Comparison of ENCODE assay signal across 8 mouse cellular contexts in genomic region chr17:56673647-56674416, GRCm38 (mm10). TPM values are rescaled to one million over a fixed set of nuclear protein-coding genes. Genes with fewer than 3 reads are reported as not detected.
A peak's percentile ranks its signal among the peaks of the same experiment; 100 is the strongest.
DNase-seq lines count a peak whose midpoint lies in the region; ATAC-seq lines count a peak whose summit lies in the region.

No protein-coding gene starts in this region.

- H3K27me3 ChIP-seq in liver, embryonic 16.5 days (ENCODE audit: control insufficient read depth, insufficient read depth, low read depth, low read length) = no peaks in the 10 kb centered on the region; the same call in 1 of the 2 replicates

- WGBS in liver, embryonic 16.5 days (ENCODE audit: insufficient replicate concordance) = under 1% methylated on average over 37 of the region's 37 CpGs

- intact Hi-C loops in heart, postnatal 25 days (cut with DNase I) = loop anchor here (5.0 kb wide), 1 partner anchor 92 kb away; the partner anchor contains the start of genes Safb and Safb2

- peak overlapping the region; percentile 86 for H3K27ac ChIP-seq in liver, embryonic 16.5 days (ENCODE audit: low read length)

- H3K9me3 ChIP-seq in liver, embryonic 16.5 days (replicated peaks; ENCODE audit: control insufficient read depth, low read length) = no peaks in the 10 kb centered on the region

- peak overlapping the region; percentile 96 for H3K9ac ChIP-seq in liver, embryonic 16.5 days (ENCODE audit: low read depth, low read length)

- H3K36me3 ChIP-seq in liver, embryonic 16.5 days (ENCODE audit: control insufficient read depth, insufficient read depth) = peaks cover 10% of the 10 kb centered on the region; the same call in 1 of the 2 replicates

- H3K4me1 ChIP-seq in liver, embryonic 16.5 days (ENCODE audit: control insufficient read depth, low read depth, low read length) = peaks cover 23% of the 10 kb centered on the region

- peak overlapping the region; percentile 92 for H3K4me3 ChIP-seq in liver, embryonic 16.5 days (ENCODE audit: low read depth, low read length)

- peak overlapping the region; percentile 76 for H3K4me2 ChIP-seq in liver, embryonic 16.5 days (ENCODE audit: low read depth, low read length)

- DNase-seq in embryo, embryonic 10.5 days (ENCODE audit: low spot score) = peak; percentile 11
- no peak for DNase-seq in embryo, embryonic 10 days (ENCODE audit: low spot score)
- DNase-seq in spleen, adult 12 weeks (ENCODE audit: low spot score) = peak; percentile 37
- DNase-seq in spleen, adult 18-20 months = no peak
- peak; percentile 15 for DNase-seq in heart, postnatal 25 days (ENCODE audit: low spot score)
- DNase-seq in spleen, postnatal 14 days (ENCODE audit: low spot score in 2 of 2) = peak; percentile 22
- DNase-seq in urinary bladder, postnatal 4 days (ENCODE audit: low spot score in 2 of 2) = no peak

- ATAC-seq in liver, embryonic 16.5 days (ENCODE audit: low read depth) = peak; percentile 8; the same call in 1 of the 2 replicates

RNA-seq across cellular contexts. Expression of gene Ranbp3, which starts 0.7 kb away (rescaled TPM):
- 10 to 100 TPM; 35.7 to 37.5 TPM for total RNA-seq in heart, postnatal 25 days (2021)
- polyA plus RNA-seq in liver, embryonic 16.5 days (2015; fragmentation: Nextera tagmentation; extraction: Ambion mirVana) = 35.9 and 37.0 TPM in 2 replicates

RNA-seq across cellular contexts. Expression of gene Ndufa11, which starts 43.7 kb away (rescaled TPM):
- total RNA-seq in heart, postnatal 25 days (2021) = 100 to 1,000 TPM; 913 to 934 TPM
- 210 and 219 TPM in 2 replicates for polyA plus RNA-seq in liver, embryonic 16.5 days (2015; fragmentation: Nextera tagmentation; extraction: Ambion mirVana)

RNA-seq across cellular contexts. Expression of gene Vmac, which starts 44.0 kb away (rescaled TPM):
- total RNA-seq in heart, postnatal 25 days (2021) = 1 to 10 TPM; 5.0 to 5.2 TPM
- polyA plus RNA-seq in liver, embryonic 16.5 days (2015; fragmentation: Nextera tagmentation; extraction: Ambion mirVana) = 2.8 and 4.2 TPM in 2 replicates

RNA-seq across cellular contexts. Expression of gene Catsperd, which starts 45.9 kb away (rescaled TPM):
- total RNA-seq in heart, postnatal 25 days (2021) = not detected
- polyA plus RNA-seq in liver, embryonic 16.5 days (2015; fragmentation: Nextera tagmentation; extraction: Ambion mirVana) = 0.21 and 0.33 TPM in 2 replicates

RNA-seq across cellular contexts. Expression of gene Lonp1, which starts 47.1 kb away (rescaled TPM):
- total RNA-seq in heart, postnatal 25 days (2021) = 100 to 1,000 TPM; 107 to 112 TPM
- polyA plus RNA-seq in liver, embryonic 16.5 days (2015; fragmentation: Nextera tagmentation; extraction: Ambion mirVana) = 35.0 and 36.3 TPM in 2 replicates

Comparison
In these comparisons a context has a peak if more than half of its experiments do, and no peak if none do; other contexts are left out.
1. DNase-seq: peak in embryo, embryonic 10.5 days (single experiment), spleen, adult 12 weeks (single experiment), heart, postnatal 25 days (single experiment) and spleen, postnatal 14 days (2 of 2); none in embryo, embryonic 10 days (single experiment), spleen, adult 18-20 months (0 of 2) and urinary bladder, postnatal 4 days (0 of 2).